Mouse (Mus musculus): ENCODE data around the gene Olfr1193.
"Not testable (repeated sequence)": the region's sequence is repeated elsewhere in the genome, so short reads cannot be mapped to it uniquely, and the experiment has no call there.

The Olfr1193 gene

DNA sequence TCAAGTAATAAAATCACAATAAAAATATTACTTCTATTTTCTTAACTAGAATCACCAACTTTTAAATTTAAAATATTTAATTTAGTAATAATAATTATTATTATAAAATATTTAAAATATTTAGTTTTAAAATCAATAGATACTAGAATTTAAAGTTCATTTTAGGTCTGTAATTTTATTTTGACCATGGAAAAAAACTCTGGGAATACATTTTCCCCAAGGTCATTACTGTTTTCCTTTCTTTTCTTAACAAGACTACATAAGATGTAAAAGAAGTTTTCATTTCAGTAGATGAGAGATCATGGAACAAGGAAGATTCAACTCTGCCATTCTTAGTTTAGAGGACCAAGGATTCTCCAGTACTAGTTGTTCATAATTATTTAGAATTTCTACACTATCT lies at the start of gene Olfr1193:
Olfr1193 (plus strand) TSS at position 301 of the 400 bp plus-strand sequence.
- not testable (repeated sequence) for DNase-seq

DNA sequence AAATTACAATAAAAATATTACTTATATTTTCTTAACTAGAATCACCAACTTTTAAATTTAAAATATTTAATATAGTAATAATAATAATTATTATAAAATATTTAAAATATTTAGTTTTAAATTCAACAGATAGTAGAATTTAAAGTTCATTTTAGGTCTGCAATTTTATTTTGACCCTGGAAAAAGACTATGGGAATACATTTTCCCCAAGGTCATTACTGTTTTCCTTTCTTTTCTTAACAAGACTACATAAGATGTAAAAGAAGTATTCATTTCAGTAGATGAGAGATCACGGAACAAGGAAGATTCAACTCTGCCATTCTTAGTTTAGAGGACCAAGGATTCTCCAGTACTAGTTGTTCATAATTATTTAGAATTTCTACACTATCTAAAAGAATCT lies 35.2 kb upstream of the Olfr1193 start, which contains the start of gene Olfr1191-ps1:
Olfr1191-ps1 (plus strand) TSS at position 301 of the 400 bp plus-strand sequence.
- not testable (repeated sequence) for DNase-seq

DNA sequence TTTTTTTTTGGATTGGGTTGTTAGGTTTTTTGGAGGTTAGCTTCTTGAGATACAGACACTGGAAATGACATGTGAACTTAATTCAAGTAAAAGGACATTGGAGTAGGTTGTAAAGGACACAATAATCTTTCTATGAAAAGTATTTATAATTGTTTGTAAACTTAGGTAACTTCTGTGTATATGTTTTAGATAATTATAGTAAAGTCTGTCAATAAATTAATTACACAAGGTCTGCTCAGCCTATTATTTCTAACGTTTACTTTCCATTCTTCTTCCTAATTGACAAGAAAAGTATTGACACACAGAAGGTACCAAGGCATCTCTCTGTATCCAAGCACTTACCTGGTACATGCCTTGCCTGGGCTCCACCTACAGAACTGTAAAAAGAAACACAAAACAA lies 27.2 kb upstream of the Olfr1193 start, which contains the start of gene Olfr1192-ps1:
Olfr1192-ps1 (plus strand) TSS at position 301 of the 400 bp plus-strand sequence.
- DNase-seq = no peak

DNA sequence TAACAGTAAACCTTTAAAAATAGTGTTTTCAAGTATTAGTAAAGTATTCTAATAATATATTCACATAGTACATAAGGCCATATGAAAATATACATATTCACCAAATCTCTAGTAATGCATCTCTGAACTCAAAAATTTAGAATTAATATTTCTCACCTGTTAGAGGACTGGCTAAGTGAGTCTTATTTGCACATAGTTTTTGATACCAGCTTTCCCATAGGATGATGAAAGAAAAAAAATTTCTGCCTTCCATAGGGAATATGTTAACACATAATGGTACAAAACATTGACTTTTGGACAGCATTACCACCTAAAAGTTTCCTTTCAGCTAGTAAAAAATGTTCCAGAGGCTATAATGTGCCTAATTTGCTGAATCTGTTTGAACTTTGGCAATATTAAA lies 13.7 kb downstream of the Olfr1193 start, which contains the start of gene Olfr1195:
Olfr1195 (minus strand) TSS at position 101 of the 400 bp plus-strand sequence.
- no peak for DNase-seq

DNA sequence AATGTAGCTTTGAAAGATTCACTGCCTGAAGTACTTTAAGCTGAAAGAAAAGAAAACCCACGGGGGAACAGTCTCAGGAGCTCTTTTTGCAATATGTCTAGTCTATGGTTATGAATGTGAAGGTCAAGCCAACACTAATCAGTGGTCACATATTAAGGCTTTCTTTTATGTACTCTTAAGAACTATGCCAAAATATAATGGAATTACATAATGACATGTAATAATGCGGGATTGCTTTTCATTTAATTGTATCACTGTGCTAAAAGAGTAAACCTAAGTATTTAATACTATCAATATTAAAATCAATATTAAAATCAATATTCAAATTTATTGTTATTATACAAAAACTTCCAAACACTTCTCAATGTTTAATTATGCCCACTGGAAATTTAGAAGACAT lies 29.1 kb downstream of the Olfr1193 start, which contains the start of gene Olfr1196:
Olfr1196 (minus strand) TSS at position 101 of the 400 bp plus-strand sequence.
- no peak for DNase-seq
